Mouse (Mus musculus) liver, embryonic 11.5 days (tissue): Measurements from ENCODE around the gene Tbc1d10b. TPM values are rescaled to one million over a fixed set of nuclear protein-coding genes. Genes with fewer than 3 reads are reported as not detected.

Experiments
- ATAC-seq: fragments of 200-750 bp; cut with Nextera tagmentation; replicated peaks from 2 replicates; pipeline ENCODE4 v1.8.0; 2017; ENCODE audit warnings: moderate number of reproducible peaks, mild to moderate bottlenecking, moderate TSS enrichment, moderate library complexity; ENCODE audit not compliant: low FRiP score
- DNase-seq: peaks from one replicate; pipeline ENCODE4 v3.0.0-alpha.2; 2017; ENCODE audit warnings: low spot score
- H3K27ac ChIP-seq: fragments of 300-500 bp; sonication (generic); 2 replicates; pipeline ENCODE4 v1.5.1; 2014; ENCODE audit warnings: mild to moderate bottlenecking, low read depth, low read length, control low read depth
- H3K27me3 ChIP-seq: fragments of 300-500 bp; sonication (generic); replicated peaks from 2 replicates; pipeline ENCODE4 v1.6.1; 2014; ENCODE audit warnings: low read length, mixed read lengths; ENCODE audit not compliant: control insufficient read depth, insufficient read depth
- H3K36me3 ChIP-seq: fragments of 300-500 bp; sonication (generic); 2 replicates; pipeline ENCODE4 v1.6.1; 2014; ENCODE audit warnings: mild to moderate bottlenecking, low read length, moderate library complexity, mixed read lengths; ENCODE audit not compliant: control insufficient read depth, insufficient read depth
- H3K4me1 ChIP-seq: fragments of 300-500 bp; sonication (generic); replicated peaks from 2 replicates; pipeline ENCODE4 v1.6.1; 2014; ENCODE audit warnings: low read length, mixed read lengths; ENCODE audit not compliant: control insufficient read depth, insufficient read depth
- H3K4me2 ChIP-seq: fragments of 300-500 bp; sonication (generic); 2 replicates; pipeline ENCODE4 v1.6.1; 2014; ENCODE audit warnings: mild to moderate bottlenecking, control low read depth, moderate library complexity
- H3K4me3 ChIP-seq: fragments of 300-500 bp; sonication (generic); 2 replicates; pipeline ENCODE4 v1.5.1; 2014; ENCODE audit warnings: low read depth, low read length, control low read depth
- H3K9ac ChIP-seq: fragments of 300-500 bp; sonication (generic); 2 replicates; pipeline ENCODE4 v1.6.1; 2014; ENCODE audit warnings: low read depth, low read length, control low read depth
- H3K9me3 ChIP-seq: fragments of 300-500 bp; sonication (generic); 2 replicates; pipeline ENCODE4 v1.6.1; 2016; ENCODE audit warnings: low read length, inconsistent platforms, mixed read lengths; ENCODE audit not compliant: control insufficient read depth
- WGBS: fragments of 180-500 bp; shearing (Covaris S2); extraction: QIAGEN DNeasy Blood & Tissue Kit; methylation state at CpG from one replicate; pipeline ENCODE4 v1.1.7; 2014; 5-methylcytosine and 5-hydroxymethylcytosine counted together
- polyA plus RNA-seq: library from polyadenylated mRNA; unstranded; fragments of >200 nt; fragmentation: Nextera tagmentation; extraction: Ambion mirVana; gene quantifications from 2 replicates; pipeline ENCODE4 v1.2.1, GENCODE M21; 2014

Gene Tbc1d10b
- polyA plus RNA-seq, 1 experiment from 2014 or later, result 29.0 TPM

DNA sequence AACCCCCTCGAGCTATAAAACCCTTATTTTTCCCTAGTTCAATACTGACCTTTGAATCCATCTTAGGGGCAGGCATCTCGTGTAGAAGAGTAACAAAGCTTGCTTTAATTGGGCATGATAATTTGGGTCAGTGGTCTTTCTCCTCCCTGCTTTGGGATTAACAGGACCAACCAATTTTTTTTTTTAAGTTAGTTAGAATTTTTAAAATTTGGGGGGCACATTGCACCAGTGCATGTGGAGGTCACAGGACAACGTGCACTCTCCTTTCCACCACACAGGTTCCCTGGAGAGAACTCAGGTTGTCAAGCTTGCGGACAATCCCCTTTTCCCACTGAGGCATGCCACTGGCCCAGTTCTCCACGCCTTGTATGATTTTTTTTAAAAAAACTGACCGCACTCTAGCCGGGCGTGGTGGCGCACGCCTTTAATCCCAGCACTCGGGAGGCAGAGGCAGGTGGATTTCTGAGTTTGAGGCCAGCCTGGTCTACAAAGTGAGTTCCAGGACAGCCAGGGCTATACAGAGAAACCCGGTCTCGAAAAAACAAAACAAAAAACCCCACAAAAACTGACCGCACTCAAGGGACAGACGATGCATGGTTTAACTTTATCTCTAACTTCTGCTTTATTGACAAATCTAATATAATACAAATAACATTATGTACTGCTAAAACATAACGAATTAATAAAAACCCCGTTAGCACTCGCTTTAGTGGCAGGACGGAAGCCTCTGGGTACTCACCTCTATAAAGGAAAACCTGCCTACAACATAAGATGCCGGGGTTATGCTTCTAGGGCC, 23.8 kb upstream of the Tbc1d10b start:
- H3K9me3 ChIP-seq, result no peaks in the 10 kb centered on the region
- ATAC-seq, result no peak
- H3K27me3 ChIP-seq, result no peaks in the 10 kb centered on the region
- no peak for DNase-seq
- peak overlapping the region; percentile 97 for H3K9ac ChIP-seq
- H3K4me2 ChIP-seq, result peak overlapping the region; percentile 84
- H3K4me1 ChIP-seq, result peaks cover 14% of the 10 kb centered on the region
- 6% methylated on average over 20 of the region's 20 CpGs for WGBS
- peak overlapping the region; percentile 97 for H3K27ac ChIP-seq
- H3K4me3 ChIP-seq, result peak overlapping the region; percentile 97
- peaks cover 27% of the 10 kb centered on the region for H3K36me3 ChIP-seq

DNA sequence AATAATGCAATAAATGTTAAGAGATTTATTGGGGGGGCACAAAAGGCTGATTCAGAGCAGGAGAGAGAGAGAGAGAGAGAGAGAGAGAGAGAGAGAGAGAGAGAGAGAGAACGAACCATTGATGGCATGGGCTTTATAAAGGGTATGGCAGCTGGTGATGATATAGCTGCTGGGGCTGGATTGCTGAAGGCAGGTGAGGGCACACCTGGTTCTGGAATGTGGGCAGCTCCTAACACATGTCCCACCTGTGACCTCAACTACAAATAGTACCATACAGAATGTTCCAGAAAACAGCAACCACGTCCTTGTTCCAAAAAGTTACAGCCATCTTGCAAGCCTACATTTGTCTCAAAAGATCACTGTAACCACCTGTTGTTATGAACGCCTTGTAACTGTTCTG, 23.1 kb upstream of the Tbc1d10b start:
- Histone ChIP-seq H3K9ac (peak overlapping the region; percentile 97), H3K4me1 (peaks cover 18% of the 10 kb centered on the region), H3K4me2 (peak overlapping the region; percentile 84), H3K27ac (0 out of 2 replicates have a peak overlapping the region, but pooled peaks have one; percentile 97), H3K4me3 (peak overlapping the region; percentile 97), H3K36me3 (peaks cover 20% of the 10 kb centered on the region), H3K9me3 (no peaks in the 10 kb centered on the region), H3K27me3 (no peaks in the 10 kb centered on the region)
- ATAC-seq (no peak), DNase-seq (no peak)
- 71% methylated on average over 3 of the region's 3 CpGs for WGBS

DNA sequence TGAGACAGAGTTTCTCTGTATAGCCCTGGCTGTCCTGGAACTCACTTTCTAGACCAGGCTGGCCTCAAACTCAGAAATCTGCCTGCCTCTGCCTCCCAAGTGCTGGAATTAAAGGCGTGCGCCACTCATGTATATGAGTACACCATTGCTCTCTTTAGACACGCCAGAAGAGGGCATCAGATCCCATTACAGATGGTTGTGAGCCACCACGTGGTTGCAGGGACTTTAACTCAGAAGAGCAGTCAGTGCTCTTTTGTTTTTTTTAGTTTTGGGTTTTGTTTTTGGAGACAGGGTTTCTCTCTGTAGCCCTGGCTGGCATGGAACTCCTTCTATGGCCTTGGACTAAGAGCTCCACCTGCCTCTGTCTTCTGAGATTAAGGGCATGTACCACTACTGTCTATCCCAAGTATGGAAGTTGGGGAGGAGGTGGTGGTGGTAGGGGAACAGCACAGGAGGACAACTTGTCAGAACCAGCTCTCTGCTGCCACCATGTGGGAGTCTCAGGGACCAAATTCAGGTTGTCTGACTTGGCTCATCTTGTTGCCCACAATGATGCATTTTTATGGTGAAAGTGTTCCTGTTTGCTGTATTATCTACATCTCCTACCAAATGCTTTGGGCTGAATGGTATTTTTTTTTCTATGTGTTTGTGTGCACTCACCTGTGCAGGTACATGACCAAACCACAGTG, 20.5 kb upstream of the Tbc1d10b start:
- peaks cover 33% of the 10 kb centered on the region for H3K4me1 ChIP-seq

DNA sequence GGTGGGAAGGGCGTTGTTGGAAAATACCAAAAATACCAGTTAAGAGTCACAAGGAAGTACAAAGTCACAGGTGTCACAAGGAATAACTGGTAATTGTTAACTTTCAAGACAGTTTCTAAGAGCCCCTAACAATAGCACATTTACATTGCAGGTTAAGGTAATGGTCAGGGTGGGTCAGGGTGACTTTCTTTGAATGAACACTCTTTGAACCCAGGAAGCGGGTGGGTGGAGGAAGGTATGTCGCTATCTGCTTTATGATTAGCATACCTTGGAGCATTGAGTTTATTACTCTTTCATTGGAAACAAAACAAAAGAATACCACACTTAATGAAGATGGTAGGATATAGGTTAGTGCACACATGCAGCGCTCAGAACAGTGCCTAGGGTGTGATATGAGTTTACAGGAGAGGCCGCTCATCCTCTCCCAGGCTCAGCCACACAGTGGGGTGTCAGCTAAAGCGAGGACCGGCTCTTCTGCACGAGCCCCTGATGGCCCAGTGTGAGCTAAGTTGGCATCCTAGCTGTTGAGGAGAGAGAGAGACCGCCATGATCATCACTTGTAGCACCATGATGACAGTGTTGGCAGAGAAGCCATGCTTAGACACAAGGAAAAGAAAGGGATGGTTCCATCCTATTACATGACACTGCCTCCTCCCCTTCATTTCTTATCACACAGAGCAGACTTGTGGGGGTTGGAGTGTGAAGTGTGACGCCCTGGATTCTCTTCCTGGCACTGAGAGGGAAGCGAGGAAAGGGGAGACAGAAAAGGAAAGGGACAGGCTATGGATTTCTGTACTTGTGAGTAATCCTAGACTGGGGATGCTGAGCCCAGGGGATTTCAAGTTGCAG, 17.1 kb upstream of the Tbc1d10b start:
- Histone ChIP-seq H3K4me3 (no peak overlapping the region), H3K27ac (peak overlapping the region; percentile 79), H3K4me1 (peaks cover 22% of the 10 kb centered on the region), H3K4me2 (peak overlapping the region; percentile 50), H3K9me3 (no peaks in the 10 kb centered on the region), H3K9ac (peak overlapping the region; percentile 49; the same call in 1 of the 2 replicates), H3K36me3 (peaks cover 5% of the 10 kb centered on the region; the same call in 1 of the 2 replicates), H3K27me3 (no peaks in the 10 kb centered on the region)
- WGBS, result 67% methylated on average over 11 of the region's 11 CpGs
- DNase-seq, result no peak
- peak; percentile 88 for ATAC-seq

More for the DNA sequence above, 20.5 kb upstream of the Tbc1d10b start:
- no peak overlapping the region; the same call in 1 of the 2 replicates for H3K27ac ChIP-seq
- H3K4me3 ChIP-seq, result no peak overlapping the region
- H3K36me3 ChIP-seq, result peaks cover 5% of the 10 kb centered on the region; the same call in 1 of the 2 replicates
- H3K9me3 ChIP-seq, result no peaks in the 10 kb centered on the region
- no peak overlapping the region for H3K9ac ChIP-seq
- H3K4me2 ChIP-seq, result no peak overlapping the region
- DNase-seq, result peak; percentile 69
- H3K27me3 ChIP-seq, result no peaks in the 10 kb centered on the region
- WGBS, result 51% methylated on average over 4 of the region's 4 CpGs
- no peak; the same call in 1 of the 2 replicates for ATAC-seq

DNA sequence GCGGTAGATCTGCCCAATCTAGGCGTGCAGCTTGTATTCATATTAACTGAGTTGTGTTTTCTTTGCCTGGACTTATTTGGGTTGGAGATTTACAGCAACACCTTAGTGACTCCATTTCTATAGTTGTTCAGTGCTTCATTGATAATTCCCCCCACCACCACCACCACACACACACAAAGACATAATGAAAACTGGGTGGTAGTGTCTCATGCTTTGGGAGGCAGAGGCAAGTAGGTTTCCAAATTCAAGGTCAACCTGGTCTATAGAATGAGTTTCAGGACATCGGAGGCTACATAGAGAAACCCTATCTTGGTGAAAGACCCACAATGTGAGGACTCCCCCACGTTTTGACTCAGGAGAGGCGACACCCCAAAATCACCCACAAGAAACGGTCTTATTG, 16.3 kb upstream of the Tbc1d10b start:
- H3K36me3 ChIP-seq, result peaks cover 5% of the 10 kb centered on the region; the same call in 1 of the 2 replicates
- no peaks in the 10 kb centered on the region for H3K9me3 ChIP-seq
- no peaks in the 10 kb centered on the region for H3K27me3 ChIP-seq
- no peak for ATAC-seq
- peaks cover 22% of the 10 kb centered on the region for H3K4me1 ChIP-seq
- 88% methylated on average over 6 of the region's 6 CpGs for WGBS
- H3K4me3 ChIP-seq, result no peak overlapping the region
- H3K4me2 ChIP-seq, result no peak overlapping the region
- H3K27ac ChIP-seq, result no peak overlapping the region
- DNase-seq, result no peak
- no peak overlapping the region for H3K9ac ChIP-seq

DNA sequence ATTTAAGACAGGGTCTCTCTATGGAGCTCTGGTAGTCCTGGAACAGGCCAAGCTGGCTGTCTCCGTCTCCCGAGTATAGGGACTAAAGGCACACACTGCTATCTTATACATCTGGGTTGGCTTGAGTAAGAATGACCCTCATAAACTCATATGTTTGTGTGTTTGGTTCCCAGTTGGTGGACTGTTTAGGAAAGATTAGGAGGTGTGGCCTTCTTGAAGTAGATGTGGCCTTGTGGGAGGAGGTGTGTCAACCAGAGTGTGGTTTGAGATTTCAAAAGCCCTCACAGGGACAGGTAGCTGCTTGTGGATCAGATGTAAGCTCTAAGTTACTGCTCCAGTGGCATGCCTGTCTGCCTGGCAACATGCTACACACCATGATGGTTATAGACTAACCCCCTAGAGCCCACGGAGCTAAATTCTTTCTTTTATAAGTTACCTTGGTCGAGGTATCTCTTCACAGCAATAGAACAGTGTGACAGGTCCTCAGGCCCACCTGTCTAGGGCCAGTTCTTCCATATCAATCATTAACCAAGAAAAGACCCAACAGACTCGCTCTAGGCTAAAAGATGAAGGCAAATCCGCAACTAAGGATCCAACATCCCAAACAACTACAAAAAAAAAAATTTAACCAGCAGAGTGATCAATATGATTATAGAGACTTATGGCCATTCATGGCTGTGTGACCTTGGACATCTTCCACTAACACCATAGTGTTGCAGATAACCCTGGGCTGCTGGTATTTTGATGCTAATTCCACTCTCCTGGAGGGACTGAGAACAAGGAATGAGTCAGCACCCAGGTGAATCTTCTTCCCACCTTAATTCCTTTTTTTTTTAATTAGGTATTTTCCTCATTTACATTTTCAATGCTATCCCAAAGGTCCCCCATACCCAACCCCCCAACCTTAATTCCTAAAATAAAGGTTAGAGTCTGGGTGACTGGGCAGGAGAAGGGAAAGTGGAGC, 15.5 kb upstream of the Tbc1d10b start:
- no peak overlapping the region for H3K4me2 ChIP-seq
- no peaks in the 10 kb centered on the region for H3K36me3 ChIP-seq
- ATAC-seq, result no peak; the same call in 1 of the 2 replicates
- H3K27ac ChIP-seq, result no peak overlapping the region
- no peak overlapping the region for H3K9ac ChIP-seq
- no peaks in the 10 kb centered on the region for H3K27me3 ChIP-seq
- DNase-seq, result no peak
- no peak overlapping the region for H3K4me3 ChIP-seq
- 73% methylated on average over 6 of the region's 6 CpGs for WGBS
- H3K4me1 ChIP-seq, result peaks cover 27% of the 10 kb centered on the region
- no peaks in the 10 kb centered on the region for H3K9me3 ChIP-seq

DNA sequence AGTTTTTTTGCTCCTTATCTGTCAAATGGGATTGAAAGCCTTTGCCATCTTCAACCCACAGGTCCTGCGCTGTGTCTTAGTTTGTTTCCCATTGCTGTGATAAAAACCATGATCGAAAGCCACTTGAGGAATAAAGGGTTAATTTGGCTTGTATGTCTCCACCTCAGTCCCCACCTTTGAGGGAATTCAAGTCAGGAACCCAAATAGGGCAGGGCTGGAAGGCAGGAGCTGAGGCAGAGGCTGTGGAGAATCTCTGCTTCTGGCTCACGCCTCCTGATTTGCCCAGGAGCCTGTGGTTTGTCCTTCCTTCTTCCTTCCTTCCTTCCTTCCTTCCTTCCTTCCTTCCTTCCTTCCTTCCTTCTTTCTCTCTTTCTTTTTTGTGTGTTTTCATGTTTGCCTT, 14.8 kb upstream of the Tbc1d10b start:
- Histone ChIP-seq H3K4me1 (peaks cover 33% of the 10 kb centered on the region), H3K4me2 (no peak overlapping the region), H3K4me3 (no peak overlapping the region), H3K27me3 (no peaks in the 10 kb centered on the region), H3K27ac (no peak overlapping the region), H3K36me3 (no peaks in the 10 kb centered on the region), H3K9ac (no peak overlapping the region), H3K9me3 (no peaks in the 10 kb centered on the region)
- ATAC-seq (no peak), DNase-seq (no peak)
- 91% methylated on average over 3 of the region's 3 CpGs for WGBS
